Mouse (Mus musculus) intestine, postnatal 0 days (tissue): Measurements from ENCODE around the gene Nek2. TPM values are rescaled to one million over a fixed set of nuclear protein-coding genes. Genes with fewer than 3 reads are reported as not detected.

Experiments used
- ATAC-seq: fragments of 200-750 bp; cut with Nextera tagmentation; 2 replicates; pipeline ENCODE4 v1.8.0; 2017; ENCODE audit warnings: mild to moderate bottlenecking, moderate TSS enrichment, moderate library complexity
- H3K27ac ChIP-seq: fragments of 300-500 bp; sonication (generic); 2 replicates; pipeline ENCODE4 v1.5.1; 2014; ENCODE audit warnings: mild to moderate bottlenecking, low read depth, low read length, moderate library complexity
- H3K27me3 ChIP-seq: fragments of 300-500 bp; sonication (generic); replicated peaks from 2 replicates; pipeline ENCODE4 v1.6.1; 2014; ENCODE audit warnings: low read length, mixed read lengths; ENCODE audit not compliant: control insufficient read depth, insufficient read depth
- H3K36me3 ChIP-seq: fragments of 300-500 bp; sonication (generic); 2 replicates; pipeline ENCODE4 v1.6.1; 2014; ENCODE audit warnings: mild to moderate bottlenecking, moderate library complexity; ENCODE audit not compliant: control insufficient read depth, insufficient read depth
- H3K4me1 ChIP-seq: fragments of 300-500 bp; sonication (generic); replicated peaks from 2 replicates; pipeline ENCODE4 v1.6.1; 2014; ENCODE audit warnings: antibody characterized with exemption, low read length, mixed read lengths; ENCODE audit not compliant: control insufficient read depth, insufficient read depth
- H3K4me2 ChIP-seq: fragments of 300-500 bp; sonication (generic); replicated peaks from 2 replicates; pipeline ENCODE4 v1.6.1; 2014; ENCODE audit warnings: low read depth, mild to moderate bottlenecking, moderate library complexity
- H3K4me3 ChIP-seq: fragments of 300-500 bp; sonication (generic); 2 replicates; pipeline ENCODE4 v1.5.1; 2014; ENCODE audit warnings: low read depth, low read length
- H3K9ac ChIP-seq: fragments of 300-500 bp; sonication (generic); 2 replicates; pipeline ENCODE4 v1.6.1; 2014; ENCODE audit warnings: mild to moderate bottlenecking, low read depth, low read length
- H3K9me3 ChIP-seq: fragments of 300-500 bp; sonication (generic); 2 replicates; pipeline ENCODE4 v1.6.1; 2016; ENCODE audit warnings: mixed run types; ENCODE audit not compliant: control insufficient read depth
- CTCF ChIP-seq: sonication (generic); IDR thresholded peaks from 2 replicates; pipeline ENCODE4 v1.5.1; 2016; ENCODE audit warnings: low read depth, mild to moderate bottlenecking, control low read depth, antibody characterized with exemption, moderate library complexity
- WGBS: fragments of 180-500 bp; shearing (Covaris S2); extraction: QIAGEN DNeasy Blood & Tissue Kit; methylation state at CpG from one replicate; pipeline ENCODE4 v1.1.7; 2014; 5-methylcytosine and 5-hydroxymethylcytosine counted together
- polyA plus RNA-seq: library from polyadenylated mRNA; unstranded; fragments of >200 nt; fragmentation: Nextera tagmentation; extraction: Ambion mirVana; gene quantifications from 2 replicates; pipeline ENCODE4 v1.2.1, GENCODE M21; 2015

Gene Nek2
- polyA plus RNA-seq, 1 experiment from 2014 or later, result 11.9 TPM

DNA sequence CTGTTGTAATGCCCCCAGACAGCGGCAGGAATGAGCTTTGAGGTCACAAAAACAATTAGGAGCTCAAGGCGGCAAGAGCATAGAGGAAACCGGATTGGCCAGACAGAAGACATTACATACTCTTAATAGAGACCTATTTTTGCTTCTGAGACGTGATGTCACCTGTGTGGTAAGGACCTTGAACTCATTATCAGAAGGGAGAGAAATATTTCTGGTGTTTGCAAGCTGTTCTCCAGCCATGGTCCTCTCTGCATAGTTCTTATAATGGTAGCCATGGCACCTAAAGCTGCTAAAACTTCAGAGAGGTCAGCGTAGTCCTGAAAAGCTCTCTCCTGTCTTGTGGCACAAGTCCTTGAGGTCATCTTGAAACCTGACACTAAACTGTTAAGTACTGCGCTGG lies 35.0 kb upstream of the Nek2 start:
- Histone ChIP-seq H3K9me3 (no peaks in the 10 kb centered on the region), H3K4me3 (no peak overlapping the region), H3K4me1 (no peaks in the 10 kb centered on the region), H3K36me3 (no peaks in the 10 kb centered on the region), H3K9ac (no peak overlapping the region), H3K27ac (0 out of 2 replicates have a peak overlapping the region, but pooled peaks have one; percentile 7), H3K4me2 (no peak overlapping the region), H3K27me3 (no peaks in the 10 kb centered on the region)
- peak; percentile 58 for ATAC-seq
- 62% methylated on average over 6 of the region's 6 CpGs for WGBS
- TF ChIP-seq CTCF, result no peak

GRCm38 (mm10) chr1:191787379-191787778 lies 33.9 kb upstream of the Nek2 start:
- 60% methylated on average over 3 of the region's 4 CpGs for WGBS
- no peak for ATAC-seq
- Histone ChIP-seq H3K4me1 (no peaks in the 10 kb centered on the region), H3K27ac (no peak overlapping the region), H3K9me3 (no peaks in the 10 kb centered on the region), H3K4me2 (no peak overlapping the region), H3K9ac (no peak overlapping the region), H3K4me3 (no peak overlapping the region), H3K27me3 (no peaks in the 10 kb centered on the region), H3K36me3 (no peaks in the 10 kb centered on the region)
- TF ChIP-seq CTCF, result no peak

GRCm38 (mm10) chr1:191792991-191793390 lies 28.3 kb upstream of the Nek2 start:
- peak; percentile 48 for ATAC-seq
- TF ChIP-seq CTCF, result no peak
- WGBS, result 55% methylated on average over 8 of the region's 8 CpGs

GRCm38 (mm10) chr1:191793888-191794532 lies 27.2 kb upstream of the Nek2 start:
- TF ChIP-seq CTCF, result no peak
- H3K27ac ChIP-seq, result peak overlapping the region; percentile 41
- no peaks in the 10 kb centered on the region for H3K27me3 ChIP-seq
- no peak overlapping the region for H3K4me3 ChIP-seq
- H3K9ac ChIP-seq, result no peak overlapping the region
- peaks cover 7% of the 10 kb centered on the region for H3K4me1 ChIP-seq
- 48% methylated on average over 7 of the region's 7 CpGs for whole genome bisulfite sequencing
- no peak overlapping the region for H3K4me2 ChIP-seq
- H3K9me3 ChIP-seq, result no peaks in the 10 kb centered on the region
- H3K36me3 ChIP-seq, result no peaks in the 10 kb centered on the region
- ATAC-seq, result peak; percentile 84

More at GRCm38 (mm10) chr1:191792991-191793390, 28.3 kb upstream of the Nek2 start:
- no peak overlapping the region for H3K4me3 ChIP-seq
- peaks cover 7% of the 10 kb centered on the region for H3K4me1 ChIP-seq
- H3K27ac ChIP-seq, result peak overlapping the region; percentile 41; the same call in 1 of the 2 replicates
- H3K9ac ChIP-seq, result no peak overlapping the region
- H3K4me2 ChIP-seq, result no peak overlapping the region
- H3K36me3 ChIP-seq, result no peaks in the 10 kb centered on the region
- H3K9me3 ChIP-seq, result no peaks in the 10 kb centered on the region
- H3K27me3 ChIP-seq, result no peaks in the 10 kb centered on the region

DNA sequence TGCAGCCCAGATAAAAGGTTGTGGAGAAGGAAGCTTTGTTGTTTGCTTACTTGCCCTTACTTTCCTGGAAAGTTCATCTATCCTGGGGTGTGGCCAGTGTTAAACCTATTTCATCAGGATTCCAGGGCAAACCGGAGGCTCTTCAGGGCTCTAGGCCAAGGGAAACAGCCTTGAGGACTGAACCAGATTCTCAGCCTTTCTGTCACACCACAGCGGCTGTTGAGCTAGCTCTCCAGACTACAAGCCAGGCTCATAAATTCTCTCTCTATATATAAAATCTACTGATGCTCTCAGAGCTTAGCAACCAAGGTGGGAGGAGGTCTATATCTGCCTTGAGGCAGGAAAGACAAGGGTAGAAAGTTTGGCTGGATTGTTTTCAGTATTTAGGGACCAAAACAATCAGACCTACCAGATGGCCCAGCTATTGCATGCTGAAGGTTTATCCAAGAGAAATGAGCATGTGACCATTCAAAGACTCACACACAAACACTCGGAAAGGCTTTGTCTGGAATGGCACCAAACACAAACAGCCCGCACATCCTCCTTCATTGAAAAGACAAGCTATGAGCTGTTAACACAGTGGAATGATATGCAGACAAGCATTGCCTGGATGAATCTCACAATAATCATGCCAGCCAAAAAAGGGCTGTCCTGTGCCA lies 24.9 kb upstream of the Nek2 start:
- no peak overlapping the region for H3K4me3 ChIP-seq
- WGBS, result 65% methylated on average over 4 of the region's 4 CpGs
- no peaks in the 10 kb centered on the region for H3K36me3 ChIP-seq
- no peaks in the 10 kb centered on the region for H3K9me3 ChIP-seq
- no peak for TF ChIP-seq CTCF
- H3K27ac ChIP-seq, result no peak overlapping the region
- H3K4me1 ChIP-seq, result peaks cover 7% of the 10 kb centered on the region
- no peak overlapping the region for H3K9ac ChIP-seq
- H3K27me3 ChIP-seq, result no peaks in the 10 kb centered on the region
- ATAC-seq, result no peak
- H3K4me2 ChIP-seq, result no peak overlapping the region

DNA sequence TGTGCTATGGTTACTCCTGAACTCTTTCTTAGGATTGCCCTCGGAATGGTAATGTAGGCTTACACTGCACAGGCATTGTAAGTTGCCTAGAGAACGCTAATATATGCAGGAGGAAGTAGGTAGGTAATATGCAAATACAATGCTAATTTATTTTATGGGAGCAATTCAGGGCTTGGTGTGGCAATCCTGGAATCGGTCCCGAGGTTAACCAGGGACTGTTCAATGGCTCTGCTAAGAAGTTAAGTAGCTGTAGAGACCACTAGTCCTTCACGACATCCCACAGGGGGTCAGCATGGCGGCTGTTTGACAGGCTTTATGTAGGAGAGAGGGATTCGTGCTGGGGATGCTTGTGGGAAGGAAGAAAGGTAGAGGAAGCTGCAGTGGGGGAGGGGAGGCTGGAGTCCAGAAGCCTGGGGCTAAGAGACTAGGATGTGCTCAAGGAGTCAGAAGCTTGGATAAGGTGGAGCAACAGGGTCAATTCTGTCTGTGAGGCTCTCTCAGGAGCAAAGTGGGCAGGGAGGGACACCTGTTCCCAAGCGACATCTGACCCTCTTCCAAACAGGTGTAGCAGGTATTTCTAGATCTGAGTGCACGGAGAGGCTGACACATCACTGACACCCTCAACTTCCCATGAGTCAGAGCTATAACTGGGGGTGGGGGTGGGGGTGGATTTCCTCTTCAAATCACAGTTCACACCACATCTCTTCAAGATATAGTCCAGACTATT lies 19.0 kb upstream of the Nek2 start:
- 34% methylated on average over 9 of the region's 9 CpGs for WGBS

More for the DNA sequence above, 19.0 kb upstream of the Nek2 start:
- Histone ChIP-seq H3K36me3 (no peaks in the 10 kb centered on the region), H3K9me3 (no peaks in the 10 kb centered on the region), H3K27ac (peak overlapping the region; percentile 52; the same call in 1 of the 2 replicates), H3K4me1 (0 out of 2 replicates have a peak, but pooled peaks cover 4% of the 10 kb centered on the region), H3K4me3 (no peak overlapping the region), H3K27me3 (no peaks in the 10 kb centered on the region), H3K9ac (no peak overlapping the region), H3K4me2 (peak overlapping the region; percentile 55)
- TF ChIP-seq CTCF, result no peak
- peak; percentile 90 for ATAC-seq
